Mouse (Mus musculus): ENCODE results near the gene Zfp219.

DNA sequence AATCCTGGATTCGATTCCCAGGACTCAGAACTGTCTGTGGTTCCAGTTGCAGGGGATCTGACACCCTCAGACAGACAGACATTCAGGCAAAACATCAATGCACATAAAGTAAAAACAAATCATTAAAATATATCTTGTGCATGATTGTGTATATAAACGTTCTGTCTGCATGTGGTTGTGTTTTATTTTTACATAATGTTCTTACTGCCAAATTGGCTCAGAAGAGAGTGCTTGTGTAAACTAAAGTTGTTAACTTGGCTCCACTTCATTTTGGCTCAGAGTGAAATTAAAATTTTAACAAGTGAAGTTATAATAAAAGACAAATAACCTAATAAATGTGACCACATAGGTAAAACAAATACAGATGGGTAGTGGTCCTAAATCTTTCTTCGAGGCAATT is 53.1 kb downstream of the Zfp219 start:
- TF ChIP-seq POLR2A (IDR thresholded peaks at IDR 0.05; ENCODE audit: borderline replicate concordance, extremely low read depth, low read depth, low read length), result no peak
- TF ChIP-seq CTCF (IDR thresholded peaks at IDR 0.05; ENCODE audit: insufficient read depth, low read length), result no peak
